Mouse (Mus musculus) retina, adult 2 months (tissue): Measurements from ENCODE around the gene Iqgap2.

Source experiments
- DNase-seq: peaks from one replicate; pipeline ENCODE4 v3.0.0-alpha.2; 2012; ENCODE audit warnings: low read depth, low spot score

Iqgap2 gene

DNA sequence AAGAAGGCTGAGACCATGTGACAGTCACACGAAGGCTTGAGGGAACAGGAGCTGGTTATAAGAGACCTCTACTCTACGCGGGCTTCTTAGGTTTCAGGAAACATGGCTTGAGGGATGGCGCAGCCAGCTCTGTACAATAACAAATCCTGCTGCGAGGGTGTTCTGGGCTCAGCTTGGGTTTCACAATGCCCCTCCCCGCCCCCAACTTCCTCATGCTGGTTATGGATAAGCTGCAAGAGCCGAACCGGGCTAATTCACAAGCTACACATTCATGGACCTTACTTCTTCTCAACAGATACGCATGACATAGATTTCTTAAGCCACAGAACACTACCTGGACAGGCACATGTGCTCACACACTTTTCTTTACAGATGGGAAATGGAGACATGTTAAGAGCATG lies 113.0 kb downstream of the Iqgap2 start:
- no peak for DNase-seq

DNA sequence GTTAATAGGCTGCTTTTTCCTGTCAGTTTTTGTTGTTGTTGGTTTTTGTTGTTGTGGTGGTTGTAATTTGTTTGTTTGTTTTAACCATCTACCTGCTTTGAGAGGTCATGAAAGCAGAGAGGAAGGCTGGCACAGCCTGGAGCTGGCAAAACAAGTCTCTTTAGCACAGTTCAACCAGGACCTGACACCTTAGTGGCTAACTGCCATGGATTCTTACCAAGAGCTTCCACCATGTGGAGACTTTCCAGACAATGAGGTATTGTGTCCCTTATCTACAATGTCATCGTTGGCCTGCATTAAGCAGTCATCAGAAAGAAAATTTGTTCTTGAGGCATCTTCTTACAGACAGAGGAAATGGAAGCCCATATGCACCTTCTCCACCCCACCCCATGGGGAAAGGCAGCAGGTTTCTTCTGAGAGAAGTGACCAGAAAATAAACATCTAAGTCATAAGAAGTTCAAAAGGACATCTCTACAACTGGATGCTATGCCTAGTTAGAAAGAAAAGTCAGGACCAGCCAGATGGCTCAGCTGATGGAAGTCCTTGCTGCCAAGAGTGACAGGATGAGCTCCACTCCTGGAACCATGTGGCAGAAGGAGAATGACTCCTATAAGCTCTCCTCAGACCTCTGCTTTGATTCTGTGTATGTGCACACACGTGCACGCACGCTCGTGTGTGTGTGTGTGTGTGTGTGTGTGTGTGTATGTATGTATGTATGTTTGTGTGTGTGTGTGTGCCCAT lies 113.9 kb downstream of the Iqgap2 start:
- DNase-seq: no peak

DNA sequence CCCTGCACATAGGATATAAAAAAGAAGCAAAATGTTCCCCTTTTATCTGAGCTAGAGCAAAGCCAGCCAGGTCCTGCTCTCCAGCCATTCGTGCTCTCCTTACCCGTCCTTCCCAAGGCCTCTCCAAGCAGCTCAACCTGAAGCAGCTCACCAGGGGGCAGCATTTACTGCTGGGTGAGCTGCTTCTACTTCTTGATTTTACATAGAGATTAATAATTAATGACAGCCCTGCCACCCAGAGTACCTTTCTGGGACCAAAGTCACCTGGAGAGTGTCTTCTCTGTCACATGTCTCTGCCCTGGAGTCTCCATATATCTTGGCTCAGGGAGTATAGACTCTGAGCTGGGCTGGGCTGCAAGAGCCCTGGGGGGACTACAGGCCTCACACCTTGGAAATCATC lies 114.5 kb downstream of the Iqgap2 start:
- no peak for DNase-seq

DNA sequence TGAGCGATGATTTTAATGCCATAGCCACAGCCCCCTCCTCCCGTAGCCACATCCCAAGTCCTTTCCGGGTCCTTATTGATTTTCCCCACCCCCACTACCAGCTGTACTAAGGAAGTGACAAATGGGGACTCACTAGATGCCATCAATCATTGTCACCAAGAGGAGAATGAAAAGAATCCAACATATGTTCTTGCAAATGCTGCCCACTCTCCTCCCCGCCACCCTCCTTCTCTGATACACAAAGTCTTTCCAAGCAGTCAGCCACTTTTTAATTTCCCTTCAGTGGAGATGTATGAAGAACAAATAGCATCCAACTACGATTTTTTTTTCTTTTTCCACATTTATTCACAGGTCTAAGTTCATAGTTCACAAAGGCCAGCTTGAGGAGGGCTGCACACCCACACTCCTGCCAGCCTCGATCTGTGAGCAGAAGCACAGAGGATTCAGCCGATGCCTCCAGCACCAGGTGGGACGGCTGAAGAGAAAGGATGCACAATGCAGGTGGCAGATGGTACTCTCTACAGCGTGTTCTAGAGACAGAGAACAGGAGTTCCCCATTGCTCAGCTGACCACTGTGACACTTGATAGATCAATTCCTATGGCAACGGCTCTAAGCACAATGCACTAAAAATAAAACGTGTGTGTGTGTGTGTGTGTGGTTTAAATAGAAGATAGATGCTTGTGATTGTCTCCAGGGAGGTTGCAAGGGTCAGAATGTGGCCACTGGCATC lies 116.6 kb downstream of the Iqgap2 start:
- no peak for DNase-seq

DNA sequence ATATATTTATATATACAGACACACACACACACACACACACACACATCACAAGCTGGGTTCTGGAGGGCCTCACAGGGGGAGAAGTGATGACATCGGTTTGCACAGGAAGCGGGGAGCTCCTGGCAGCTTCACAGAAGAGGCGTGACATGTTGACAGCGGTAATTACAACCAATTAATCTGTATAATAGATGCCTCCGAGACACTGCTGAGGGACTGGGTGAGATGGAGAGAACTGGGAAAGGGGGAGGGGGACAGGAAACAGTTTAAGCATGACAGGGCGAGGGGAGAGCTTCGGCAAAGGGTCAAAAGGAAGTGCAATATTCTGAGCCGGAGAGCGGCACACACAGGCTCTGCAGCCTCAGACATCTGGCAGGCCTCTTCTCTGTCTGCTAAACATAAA lies 126.7 kb downstream of the Iqgap2 start:
- DNase-seq: no peak

DNA sequence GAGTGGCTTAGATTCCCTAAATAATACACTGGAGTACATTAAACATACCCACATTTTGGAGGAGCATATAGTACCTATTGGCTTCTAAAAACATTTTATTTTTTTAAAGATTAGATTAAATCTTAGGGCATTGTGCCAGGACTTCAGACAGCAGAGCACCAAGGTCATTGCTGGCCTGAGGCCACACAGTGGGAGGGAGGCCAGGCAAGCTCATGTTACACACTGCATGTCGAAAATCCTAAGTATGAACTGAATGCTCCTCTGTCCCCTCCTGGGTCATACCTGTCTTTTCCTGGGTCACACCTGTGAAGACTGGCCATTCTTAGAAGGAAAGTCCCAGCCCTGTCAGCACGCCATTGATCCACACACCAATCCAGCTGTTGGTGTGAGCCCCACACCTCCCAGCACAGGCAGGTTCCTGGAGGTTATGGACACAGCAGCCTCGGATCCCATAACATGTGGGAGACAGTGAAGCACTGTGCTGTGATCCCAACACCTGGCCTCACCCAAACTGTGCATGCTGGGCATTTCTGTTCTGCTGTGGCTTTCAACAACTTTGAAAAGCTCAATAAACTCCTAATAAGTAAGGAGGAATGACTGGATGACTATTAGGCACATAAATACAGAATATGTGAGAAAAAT lies 127.7 kb downstream of the Iqgap2 start:
- no peak for DNase-seq

DNA sequence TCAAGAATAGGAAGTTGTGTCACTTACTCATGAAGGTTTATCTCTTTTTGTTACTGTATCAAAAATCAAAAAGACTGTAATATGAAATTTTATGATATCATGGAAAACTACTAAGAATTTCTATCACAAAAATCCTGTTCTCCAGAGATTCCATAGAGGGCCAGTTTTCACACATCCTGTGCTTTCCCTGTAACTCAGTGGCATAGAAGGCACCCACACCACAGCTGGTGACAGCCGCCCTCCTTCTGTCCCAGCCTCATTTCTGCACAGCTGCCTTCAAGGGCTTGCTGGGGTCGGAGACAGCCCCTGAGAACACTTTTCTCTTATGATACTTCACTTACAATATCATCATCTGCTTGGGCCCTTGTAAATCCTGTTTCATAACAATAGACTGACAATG lies 131.9 kb downstream of the Iqgap2 start:
- no peak for DNase-seq

DNA sequence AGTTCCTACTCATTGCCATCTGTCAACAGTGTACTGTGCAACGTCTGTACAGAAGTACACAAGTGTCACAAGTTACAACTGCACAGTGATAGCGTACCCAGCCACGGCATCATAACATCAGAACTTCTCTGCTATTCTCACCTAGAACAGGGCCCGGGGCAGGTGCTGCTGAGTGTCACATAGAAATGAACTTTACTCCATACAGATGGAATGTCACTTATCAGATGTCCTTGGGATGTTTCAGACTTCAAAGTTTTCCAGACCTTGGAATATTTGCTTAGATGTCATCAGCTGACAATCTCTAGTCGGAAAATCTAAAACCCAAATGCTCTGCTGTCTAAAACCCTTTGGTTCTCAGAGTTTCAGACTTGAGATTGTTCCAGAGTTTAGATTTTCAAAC lies 137.4 kb downstream of the Iqgap2 start:
- no peak for DNase-seq

DNA sequence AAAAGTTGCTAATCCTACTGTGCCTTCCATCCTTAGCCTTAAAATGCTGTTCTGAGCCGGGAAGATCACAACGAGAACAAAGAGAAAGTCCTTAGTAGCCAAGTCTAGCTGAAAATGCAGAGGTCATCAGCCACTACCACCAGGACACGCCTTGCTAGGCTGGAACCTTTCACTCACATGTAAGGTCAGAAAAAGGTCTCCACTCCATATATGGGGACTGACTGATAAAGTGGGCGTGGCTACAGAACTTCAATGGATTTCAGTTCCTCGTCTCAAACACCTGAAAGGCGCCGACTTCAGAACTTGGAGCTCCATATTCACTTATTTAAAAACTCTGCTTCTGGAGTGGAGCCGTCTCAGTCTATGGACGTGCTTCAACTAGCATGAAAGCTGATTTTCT lies 139.3 kb downstream of the Iqgap2 start:
- no peak for DNase-seq

DNA sequence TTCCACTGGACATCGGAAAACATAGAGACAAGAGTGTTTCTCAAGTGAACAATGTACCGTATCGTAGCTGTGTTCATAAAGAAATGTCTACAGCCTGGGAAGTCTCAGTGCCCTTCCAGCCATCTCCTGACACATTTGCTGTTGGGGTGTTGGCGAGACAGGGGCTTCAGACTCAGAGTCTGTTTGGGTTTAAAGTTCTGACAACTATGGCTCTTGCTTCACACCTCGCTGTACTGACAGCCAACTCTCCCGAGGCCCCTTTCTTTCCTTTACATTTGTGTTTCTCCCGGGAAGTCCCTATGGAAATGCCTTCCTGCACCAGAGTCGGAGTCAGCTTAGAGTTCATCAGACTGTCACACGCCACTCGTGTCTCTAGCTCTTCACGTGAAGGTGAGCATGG lies 144.2 kb downstream of the Iqgap2 start:
- no peak for DNase-seq

DNA sequence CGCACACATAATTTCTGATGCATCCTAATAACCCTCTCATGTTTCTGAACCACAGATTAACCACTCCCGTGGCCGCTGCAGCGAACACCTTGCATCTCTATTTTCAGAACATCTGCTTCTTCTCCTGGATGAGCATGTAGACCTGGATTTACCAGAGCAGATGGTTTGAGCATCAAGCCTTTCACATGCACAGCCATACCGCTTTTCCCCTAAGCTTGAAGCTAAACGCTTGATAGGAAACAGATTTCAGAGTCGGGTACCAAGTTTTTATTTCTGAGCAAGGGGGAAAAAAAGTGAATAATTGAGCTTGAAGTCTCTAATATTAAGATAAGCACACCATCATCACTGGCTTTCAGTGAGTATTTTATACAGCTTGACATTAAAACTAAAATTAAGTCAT lies 144.6 kb downstream of the Iqgap2 start:
- DNase-seq: no peak

DNA sequence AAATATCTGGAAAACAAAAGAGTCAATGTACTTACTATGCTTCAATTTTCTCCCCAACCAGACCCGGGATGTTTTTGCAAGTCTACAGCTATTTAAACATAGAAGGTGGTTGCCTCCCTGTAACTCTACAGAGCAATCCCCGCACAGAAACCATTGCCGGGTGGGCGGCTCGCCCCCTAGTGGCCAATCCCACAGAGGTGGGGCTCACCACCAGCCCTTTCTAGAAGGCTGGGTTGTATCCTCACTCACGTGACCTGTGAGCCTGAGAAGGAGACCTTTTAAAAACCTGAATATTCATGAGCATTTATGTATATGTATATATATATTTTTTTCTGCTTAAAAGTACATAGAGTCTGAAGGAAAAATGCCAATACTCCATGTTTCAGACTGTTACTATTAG lies 145.2 kb downstream of the Iqgap2 start:
- no peak for DNase-seq

DNA sequence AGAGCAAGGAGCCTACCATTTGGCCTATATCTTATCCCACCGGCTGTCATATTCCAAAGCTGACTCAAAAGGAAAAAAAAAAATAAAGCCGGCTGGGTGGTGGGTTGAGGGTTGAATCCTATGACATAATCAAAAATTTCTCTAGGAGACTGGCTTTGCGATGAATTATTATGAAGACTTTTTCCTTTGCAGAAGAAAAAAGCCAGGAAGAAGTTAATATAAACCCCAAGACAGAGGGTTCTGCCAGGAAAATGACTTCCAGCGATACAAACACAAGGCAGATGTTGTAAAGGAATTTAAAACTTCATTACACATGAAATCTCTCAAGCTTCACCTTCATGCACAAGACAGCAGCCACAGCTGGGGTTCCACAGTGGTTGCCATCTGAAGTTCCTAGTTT lies 146.3 kb downstream of the Iqgap2 start:
- no peak for DNase-seq

DNA sequence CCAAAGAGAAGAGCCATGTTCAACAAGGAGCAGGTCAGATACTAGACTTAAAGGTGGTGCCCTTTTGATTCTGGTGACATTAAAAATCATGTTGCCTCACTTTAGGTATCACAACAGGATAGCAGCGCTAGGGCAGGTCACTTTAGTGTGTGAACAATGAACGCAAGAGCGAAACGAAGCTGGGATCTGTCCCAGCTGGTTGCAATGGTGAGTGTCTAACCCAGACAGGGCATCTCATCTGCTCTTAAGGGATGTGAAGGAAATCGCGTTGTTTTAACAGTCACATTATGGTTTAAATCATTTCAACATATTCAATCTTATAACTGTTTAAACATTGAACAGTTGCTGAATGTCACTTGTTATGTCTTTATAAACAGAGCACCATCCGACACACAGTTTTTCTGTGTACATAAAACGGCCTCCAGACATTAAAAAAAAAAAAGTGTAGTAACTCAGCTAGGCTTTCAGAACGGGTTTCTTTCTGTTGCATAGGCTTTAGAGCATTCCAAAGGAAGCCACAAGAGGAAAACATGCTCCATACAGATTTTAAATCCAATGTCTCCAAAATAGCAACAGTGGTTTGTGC lies 148.7 kb downstream of the Iqgap2 start:
- DNase-seq: no peak

DNA sequence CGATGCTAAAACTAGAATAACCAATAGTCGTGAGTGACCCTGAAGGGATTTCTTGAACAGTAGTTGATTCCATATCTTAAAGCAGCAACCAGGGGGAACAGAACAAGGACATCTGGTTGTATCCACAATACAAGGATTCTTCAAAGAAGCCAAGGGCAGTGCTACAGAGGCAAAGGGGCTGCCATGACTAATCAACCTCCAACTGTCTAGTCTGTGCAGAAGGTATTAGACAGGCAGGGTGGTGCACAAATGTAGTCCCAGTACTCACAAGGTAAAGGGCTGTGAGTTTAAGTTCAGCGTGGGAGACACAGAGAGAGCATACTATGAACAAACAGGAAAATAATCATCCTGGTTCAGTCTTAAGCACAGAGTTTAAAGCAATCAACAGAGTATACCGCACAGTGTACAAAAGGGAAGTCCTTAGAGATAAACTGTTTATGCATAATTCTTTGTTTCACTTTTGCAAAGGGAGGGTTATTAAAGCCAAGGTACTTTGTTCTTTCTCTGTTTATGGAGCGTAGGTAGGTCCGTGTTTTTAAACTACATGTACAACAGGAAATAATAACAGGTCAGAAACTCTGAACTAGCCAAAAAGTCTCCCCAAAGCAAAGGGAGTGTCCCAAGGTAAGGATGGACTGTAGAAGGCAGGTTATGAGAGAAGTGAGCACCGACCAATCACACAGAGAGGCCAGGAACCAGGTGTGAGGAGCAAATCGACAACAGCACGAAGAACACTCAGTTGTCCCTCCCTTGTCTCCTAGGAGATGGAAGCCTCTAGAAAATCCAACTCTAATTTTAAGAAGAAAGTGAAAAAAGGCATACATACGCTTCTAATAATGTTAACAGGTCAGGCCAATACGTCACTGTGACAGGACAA lies 149.7 kb downstream of the Iqgap2 start:
- no peak for DNase-seq

DNA sequence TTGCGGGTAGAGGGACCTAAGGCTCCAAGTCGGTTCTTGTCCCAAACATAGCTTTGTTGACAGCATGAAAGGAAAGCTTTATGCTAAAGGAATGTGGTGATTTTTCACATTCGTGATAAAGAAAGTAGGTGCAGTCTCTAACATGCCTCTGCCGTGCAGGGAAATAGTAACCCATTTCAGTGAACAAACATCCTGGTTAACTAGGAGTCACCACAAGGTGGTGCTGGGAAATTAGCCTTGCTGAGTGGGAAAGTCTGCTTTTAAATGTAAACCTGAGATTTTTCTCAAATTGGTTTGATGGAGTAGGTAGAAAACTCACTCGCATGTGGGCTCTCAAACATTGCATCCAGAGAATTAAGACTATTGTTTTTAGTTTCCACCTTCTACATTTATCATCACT lies 152.1 kb downstream of the Iqgap2 start:
- no peak for DNase-seq

DNA sequence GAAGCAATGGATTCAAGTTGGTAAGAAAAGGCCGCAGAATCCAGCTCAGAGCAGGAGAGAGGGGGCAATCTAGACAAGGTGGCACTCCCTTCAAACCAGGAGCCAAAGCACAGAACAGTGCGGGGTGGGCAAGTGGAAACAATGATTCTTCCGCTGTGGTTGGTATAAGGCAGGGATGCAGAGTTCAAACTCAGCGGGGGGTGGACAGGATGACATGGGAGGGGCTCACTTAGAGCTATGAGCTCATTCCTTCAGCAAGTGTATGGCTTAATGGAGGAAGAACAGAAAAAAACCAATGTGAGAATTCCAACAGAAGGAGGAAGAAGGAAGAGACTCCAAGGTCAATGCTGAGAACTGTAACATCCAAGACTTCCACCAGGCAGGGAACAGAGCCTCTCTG lies 161.2 kb downstream of the Iqgap2 start:
- DNase-seq: no peak

DNA sequence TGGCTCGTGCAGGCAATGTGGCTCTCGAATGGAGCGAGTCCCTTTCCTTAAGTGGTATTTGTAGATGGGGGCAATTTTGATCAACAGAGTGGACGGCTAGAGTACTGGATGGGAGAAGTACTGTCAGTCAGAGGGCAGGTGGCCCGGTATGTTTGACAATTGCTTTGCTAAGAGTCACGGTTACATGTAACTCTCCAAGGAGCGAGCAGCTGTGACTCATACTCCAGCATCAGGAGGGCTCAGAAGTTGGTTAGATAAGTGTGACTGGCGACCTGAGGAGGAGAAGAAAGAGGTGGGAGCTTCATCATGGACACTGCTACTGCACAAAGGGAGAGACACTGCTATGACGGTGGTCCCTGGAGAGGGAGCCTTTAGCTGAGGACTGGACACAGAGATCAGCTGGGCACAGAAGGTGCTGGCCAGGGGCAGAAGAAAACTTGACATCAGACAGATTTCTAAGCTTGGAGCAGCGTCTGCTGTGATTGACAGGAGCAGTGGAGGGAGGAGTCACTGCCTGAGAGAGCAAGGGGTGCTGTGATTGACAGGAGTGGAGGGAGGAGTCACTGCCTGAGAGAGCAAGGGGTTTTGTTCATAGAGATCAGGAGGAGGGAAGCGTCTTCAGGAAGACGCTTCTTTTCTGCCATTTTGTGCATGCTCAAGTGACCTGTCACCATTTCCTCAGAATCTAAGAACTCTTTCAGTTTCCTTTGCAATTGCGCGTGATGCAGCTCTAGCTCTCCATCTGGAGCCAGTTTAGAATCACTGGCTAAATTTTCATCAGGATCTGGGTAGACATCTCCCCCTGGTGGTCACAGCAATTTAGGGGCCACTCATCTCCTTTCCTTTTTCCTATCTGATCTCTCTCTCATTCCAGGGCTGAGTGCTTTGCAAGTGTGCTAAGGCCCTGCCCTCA lies 172.1 kb downstream of the Iqgap2 start:
- peak; percentile 18 for DNase-seq

DNA sequence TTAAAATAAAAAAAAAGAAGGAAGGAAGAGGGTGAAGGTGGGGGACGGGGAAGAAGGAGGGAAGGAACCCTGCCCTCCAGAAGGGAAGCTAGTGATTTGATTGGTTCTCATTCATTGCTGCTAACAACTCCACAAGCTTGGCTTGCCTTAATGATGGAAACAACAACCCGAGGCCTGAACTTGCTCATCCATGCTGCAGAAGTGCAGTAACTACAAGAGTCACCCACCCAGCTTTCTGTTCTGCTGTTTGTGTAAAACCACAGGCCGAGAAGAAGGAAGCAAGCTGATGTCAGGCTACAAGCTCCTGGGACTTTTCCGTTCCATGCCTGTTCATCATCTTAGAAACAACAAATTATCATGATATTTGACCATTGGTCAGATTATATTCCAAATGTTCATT lies 176.4 kb downstream of the Iqgap2 start:
- DNase-seq: no peak

DNA sequence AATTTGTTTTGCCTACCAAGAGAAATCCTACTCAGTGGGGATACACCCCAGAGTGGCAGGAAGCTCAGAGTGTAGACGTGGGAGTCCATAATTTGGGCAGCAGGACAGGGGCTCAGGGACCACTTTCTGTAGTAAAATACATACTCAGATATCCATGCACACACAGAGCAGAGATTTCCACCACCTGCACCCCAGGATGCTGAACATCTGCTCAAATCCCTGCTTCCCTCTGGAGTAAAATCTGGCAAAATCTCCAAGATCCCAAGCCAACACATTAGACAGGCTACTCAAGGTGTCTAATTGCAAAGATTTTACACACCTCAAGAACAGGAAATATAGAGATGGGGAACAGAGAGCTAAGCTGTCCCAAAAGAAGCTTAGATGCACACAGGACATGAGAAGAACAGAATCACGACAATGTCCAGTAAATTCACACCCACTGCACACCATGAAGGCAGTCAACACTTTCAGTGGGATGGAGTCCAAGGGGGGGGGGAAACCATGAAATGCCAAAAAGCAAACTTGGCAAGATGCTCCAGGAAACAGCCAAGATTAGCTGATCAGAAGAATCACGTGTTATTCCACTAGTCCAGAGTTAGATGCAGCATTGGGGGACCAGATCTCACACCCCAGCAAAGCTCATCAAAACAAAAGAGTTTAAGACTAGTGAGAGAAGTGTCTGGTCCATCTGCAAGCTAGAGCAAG lies 177.3 kb downstream of the Iqgap2 start:
- no peak for DNase-seq
